Mouse (Mus musculus) midbrain, postnatal 0 days (tissue): ENCODE measurements at regions not wholly inside any gene's neighbourhood (a gene's known extent, or its start where the extent isn't known, plus 50 kb on each side); places are given as distances from the start of the nearest gene placed in this dataset.

Experiments used
- ATAC-seq: fragments of 200-750 bp; cut with Nextera tagmentation; 2 replicates; pipeline ENCODE4 v1.8.0; 2017; ENCODE audit warnings: moderate number of reproducible peaks, mild to moderate bottlenecking, moderate TSS enrichment, moderate library complexity; ENCODE audit not compliant: low FRiP score
- DNase-seq: peaks from one replicate; pipeline ENCODE4 v3.0.0-alpha.2; 2015; ENCODE audit warnings: low spot score
- H3K27ac ChIP-seq: fragments of 300-500 bp; sonication (generic); 2 replicates; pipeline ENCODE4 v1.5.1; 2014; ENCODE audit warnings: low read depth, mild to moderate bottlenecking, low read length, mixed read lengths
- H3K27me3 ChIP-seq: fragments of 300-500 bp; sonication (generic); 2 replicates; pipeline ENCODE4 v1.6.1; 2014; ENCODE audit warnings: low read length, control low read depth, mixed read lengths; ENCODE audit not compliant: insufficient read depth
- H3K36me3 ChIP-seq: fragments of 300-500 bp; sonication (generic); 2 replicates; pipeline ENCODE4 v1.6.1; 2014; ENCODE audit warnings: low read length, control low read depth, mixed read lengths; ENCODE audit not compliant: insufficient read depth
- H3K4me1 ChIP-seq: fragments of 300-500 bp; sonication (generic); 2 replicates; pipeline ENCODE4 v1.6.1; 2014; ENCODE audit warnings: mild to moderate bottlenecking, control low read depth, antibody characterized with exemption, low read length, mixed read lengths; ENCODE audit not compliant: insufficient read depth
- H3K4me2 ChIP-seq: fragments of 300-500 bp; sonication (generic); 2 replicates; pipeline ENCODE4 v1.6.1; 2014; ENCODE audit warnings: low read depth, mild to moderate bottlenecking, low read length, mixed read lengths; ENCODE audit not compliant: poor library complexity, severe bottlenecking
- H3K4me3 ChIP-seq: fragments of 300-500 bp; sonication (generic); 2 replicates; pipeline ENCODE4 v1.5.1; 2014; ENCODE audit warnings: low read depth, mild to moderate bottlenecking, low read length, moderate library complexity
- H3K9ac ChIP-seq: fragments of 300-500 bp; sonication (generic); replicated peaks from 2 replicates; pipeline ENCODE4 v1.6.1; 2014; ENCODE audit warnings: mild to moderate bottlenecking, low read length, moderate library complexity, mixed read lengths; ENCODE audit not compliant: poor library complexity, severe bottlenecking
- H3K9me3 ChIP-seq: fragments of 300-500 bp; sonication (generic); 2 replicates; pipeline ENCODE4 v1.6.1; 2016; ENCODE audit warnings: low read length, control low read depth
- CTCF ChIP-seq: IDR thresholded peaks from 2 replicates; pipeline ENCODE4 v1.5.1; 2016; ENCODE audit warnings: antibody characterized with exemption, mild to moderate bottlenecking
- WGBS: fragments of 180-500 bp; shearing (Covaris S2); extraction: QIAGEN DNeasy Blood & Tissue Kit; methylation state at CpG from one replicate; pipeline ENCODE4 v1.1.7; 2014; 5-methylcytosine and 5-hydroxymethylcytosine counted together

- no peak overlapping the region for H3K4me2 ChIP-seq
- no peak for ATAC-seq
- H3K36me3 ChIP-seq = no peaks in the 10 kb centered on the region
- no peaks in the 10 kb centered on the region for H3K27me3 ChIP-seq
- no peak for TF ChIP-seq CTCF
- peak; percentile 45 for DNase-seq
- no peak overlapping the region for H3K4me3 ChIP-seq
- H3K9me3 ChIP-seq = no peaks in the 10 kb centered on the region
- H3K9ac ChIP-seq = no peak overlapping the region
- no peak overlapping the region for H3K27ac ChIP-seq
- H3K4me1 ChIP-seq = no peaks in the 10 kb centered on the region
- 16% methylated on average over 3 of the region's 3 CpGs for WGBS
Observed at GRCm38 (mm10) chr12:66157630-66158292, 126.4 kb downstream of the Rpl10l start.

GRCm38 (mm10) chr12:66156980-66157629, 127.1 kb downstream of the Rpl10l start:
- no peak for DNase-seq
- H3K9me3 ChIP-seq = no peaks in the 10 kb centered on the region
- H3K27me3 ChIP-seq = no peaks in the 10 kb centered on the region
- no peak overlapping the region for H3K4me2 ChIP-seq
- no peak overlapping the region for H3K9ac ChIP-seq
- H3K4me1 ChIP-seq = no peaks in the 10 kb centered on the region
- no peak for ATAC-seq
- 42% methylated on average over 3 of the region's 3 CpGs for WGBS
- TF ChIP-seq CTCF = no peak
- H3K4me3 ChIP-seq = no peak overlapping the region
- no peak overlapping the region for H3K27ac ChIP-seq
- H3K36me3 ChIP-seq = no peaks in the 10 kb centered on the region

GRCm38 (mm10) chr12:66130909-66131308, 153.3 kb downstream of the Rpl10l start:
- Histone ChIP-seq H3K9me3 (no peaks in the 10 kb centered on the region), H3K27ac (no peak overlapping the region), H3K36me3 (no peaks in the 10 kb centered on the region), H3K27me3 (no peaks in the 10 kb centered on the region), H3K4me3 (no peak overlapping the region), H3K4me1 (no peaks in the 10 kb centered on the region), H3K4me2 (no peak overlapping the region), H3K9ac (no peak overlapping the region)
- peak; percentile 65 for TF ChIP-seq CTCF
- 53% methylated on average over 1 of the region's 1 CpGs for WGBS
- DNase-seq = peak; percentile 64
- no peak for ATAC-seq

DNA sequence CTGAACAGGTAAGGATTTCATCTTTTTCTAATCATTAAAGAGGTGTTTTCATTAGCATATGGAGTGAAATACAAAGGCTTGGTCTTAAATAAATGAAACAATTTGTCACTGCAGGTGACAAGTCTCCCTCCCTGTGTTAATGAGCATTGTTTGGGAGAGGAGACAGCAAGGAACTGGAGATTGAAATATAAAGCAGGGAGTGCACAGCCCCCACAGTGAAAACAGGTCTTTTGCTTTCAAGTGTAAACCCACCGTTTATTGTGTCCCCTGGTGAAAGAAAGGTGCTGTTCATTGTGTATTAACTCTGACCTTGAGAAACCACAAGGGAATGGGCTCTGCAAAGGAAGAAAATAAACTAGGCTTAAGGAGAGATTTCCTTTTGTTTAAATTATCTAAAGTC, 164.6 kb downstream of the Rpl10l start:
- DNase-seq (no peak), ATAC-seq (no peak)
- Histone ChIP-seq H3K4me1 (no peaks in the 10 kb centered on the region), H3K9ac (no peak overlapping the region), H3K9me3 (no peaks in the 10 kb centered on the region), H3K4me2 (no peak overlapping the region), H3K4me3 (no peak overlapping the region), H3K27me3 (no peaks in the 10 kb centered on the region), H3K36me3 (no peaks in the 10 kb centered on the region), H3K27ac (no peak overlapping the region)
- WGBS = 6% methylated on average over 1 of the region's 1 CpGs
- no peak for TF ChIP-seq CTCF

GRCm38 (mm10) chr12:66090806-66091447, 193.3 kb downstream of the Rpl10l start:
- no peaks in the 10 kb centered on the region for H3K27me3 ChIP-seq
- no peaks in the 10 kb centered on the region for H3K4me1 ChIP-seq
- H3K27ac ChIP-seq = no peak overlapping the region
- no peak overlapping the region for H3K4me3 ChIP-seq
- ATAC-seq (no peak), DNase-seq (no peak)
- WGBS = 88% methylated on average over 3 of the region's 3 CpGs
- H3K9me3 ChIP-seq = no peaks in the 10 kb centered on the region
- no peak overlapping the region for H3K4me2 ChIP-seq
- no peak for TF ChIP-seq CTCF
- H3K36me3 ChIP-seq = no peaks in the 10 kb centered on the region
- H3K9ac ChIP-seq = no peak overlapping the region

DNA sequence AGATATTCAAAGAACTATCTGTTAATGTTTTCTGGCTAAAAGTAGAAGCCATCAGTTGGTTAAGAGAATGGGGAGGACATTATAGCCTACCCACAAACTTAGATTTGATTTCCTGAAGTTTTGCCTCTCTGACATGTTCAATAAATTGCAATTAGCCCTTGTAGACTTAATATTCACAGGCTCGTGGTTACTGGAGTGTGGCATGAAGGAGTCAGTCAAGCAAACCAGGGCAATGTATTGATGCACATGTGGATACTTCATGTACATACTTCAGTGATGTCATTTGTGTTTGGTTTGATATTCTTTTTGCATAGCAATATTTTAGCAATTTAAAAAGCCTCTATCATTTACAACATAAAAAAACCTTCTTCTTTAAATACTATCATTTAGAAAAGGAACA, 223.9 kb downstream of the Rpl10l start:
- no peak for TF ChIP-seq CTCF
- 79% methylated on average over 1 of the region's 1 CpGs for WGBS
- DNase-seq (no peak), ATAC-seq (no peak)
- Histone ChIP-seq H3K4me1 (no peaks in the 10 kb centered on the region), H3K9ac (no peak overlapping the region), H3K27me3 (no peaks in the 10 kb centered on the region), H3K27ac (no peak overlapping the region), H3K4me3 (no peak overlapping the region), H3K36me3 (no peaks in the 10 kb centered on the region), H3K9me3 (0 out of 2 replicates have a peak, but pooled peaks cover 2% of the 10 kb centered on the region), H3K4me2 (no peak overlapping the region)
